Mouse (Mus musculus): ENCODE measurements around the gene Dchs2. TPM values are rescaled to one million over a fixed set of nuclear protein-coding genes. Genes with fewer than 3 reads are reported as not detected.

Gene Dchs2
- polyA plus RNA-seq, 1 experiment from 2014 or later = 0.89 TPM

GRCm38 (mm10) chr3:83376834-83377233, 249.1 kb downstream of the Dchs2 start:
- Histone ChIP-seq H3K4me1 (ENCODE audit: control insufficient read depth, insufficient read depth, low read depth, low read length) (no peaks in the 10 kb centered on the region), H3K27ac (ENCODE audit: low read depth, low read length) (no peak overlapping the region), H3K36me3 (ENCODE audit: control insufficient read depth, insufficient read depth, low read length) (no peaks in the 10 kb centered on the region), H3K9me3 (ENCODE audit: control insufficient read depth, low read length) (no peaks in the 10 kb centered on the region), H3K9ac (ENCODE audit: low read depth, low read length) (no peak overlapping the region), H3K4me3 (ENCODE audit: low read length) (no peak overlapping the region), H3K27me3 (replicated peaks; ENCODE audit: control insufficient read depth, insufficient read depth, low read length) (no peaks in the 10 kb centered on the region), H3K4me2 (ENCODE audit: low read length) (no peak overlapping the region)
- ATAC-seq = no peak
- WGBS = 96% methylated on average over 6 of the region's 6 CpGs

Other genes with a start within 250 kb of the Dchs2 start
- 0.46 and 2.3 TPM in 2 replicates for gene Lrat, start 224.0 kb upstream of the Dchs2 start, polyA plus RNA-seq (2015; fragmentation: Nextera tagmentation; extraction: Ambion mirVana)
- not detected in 2 replicates for gene Fgg, start 120.2 kb upstream of the Dchs2 start, polyA plus RNA-seq (2015; fragmentation: Nextera tagmentation; extraction: Ambion mirVana)
- gene Fga, start 101.9 kb upstream of the Dchs2 start, polyA plus RNA-seq (2015; fragmentation: Nextera tagmentation; extraction: Ambion mirVana) = not detected in 2 replicates
- not detected in 2 replicates for gene Fgb, start 78.1 kb upstream of the Dchs2 start, polyA plus RNA-seq (2015; fragmentation: Nextera tagmentation; extraction: Ambion mirVana)
- 95.2 and 95.7 TPM in 2 replicates for gene Plrg1, start 72.4 kb upstream of the Dchs2 start, polyA plus RNA-seq (2015; fragmentation: Nextera tagmentation; extraction: Ambion mirVana)